ENCODE assay signal across 20 mouse cellular contexts in genomic region chr13:111616168-111617125, GRCm38 (mm10). TPM values are rescaled to one million over a fixed set of nuclear protein-coding genes. Genes with fewer than 3 reads are reported as not detected.
DNase-seq lines count a peak whose midpoint lies in the region; ATAC-seq and TF ChIP-seq lines count a peak whose summit lies in the region.
"Had no signal": no experiment of that assay in that cellular context is flagged by ENCODE, and none has a peak within 500 bp of the region (broad histone marks: within the 10 kb centered on the region; RNA-seq: fewer than 3 reads in every experiment).

No protein-coding gene starts in this region.

- no peak for TF ChIP-seq POLR2A in limb, embryonic 14.5 days (IDR thresholded peaks at IDR 0.05; ENCODE audit: borderline replicate concordance, extremely low read depth, insufficient read depth, insufficient read length)

- 72% methylated on average over 13 of the region's 13 CpGs for WGBS in heart, embryonic 15.5 days
- WGBS in limb, embryonic 14.5 days = 57% methylated on average over 13 of the region's 13 CpGs
- WGBS in hindbrain, embryonic 14.5 days = 81% methylated on average over 13 of the region's 13 CpGs

- H3K4me1 ChIP-seq in heart, embryonic 15.5 days (replicated peaks) = no peaks in the 10 kb centered on the region
- no peaks in the 10 kb centered on the region for H3K4me1 ChIP-seq in limb, embryonic 14.5 days (ENCODE audit: control insufficient read depth, insufficient read depth, low read length)
- H3K4me1 ChIP-seq in hindbrain, embryonic 14.5 days (replicated peaks; ENCODE audit: control insufficient read depth, insufficient read depth, low read length) = no peaks in the 10 kb centered on the region
- H3K4me1 ChIP-seq: kidney, embryonic 15.5 days; liver, embryonic 12.5 days; stomach, embryonic 15.5 days had no signal

- peak; percentile 3 to 13 for DNase-seq in cerebellum, postnatal 14 days
- no peak for DNase-seq in cerebellum, adult 18-20 months
- DNase-seq in heart, adult 8-10 months (ENCODE audit: low spot score) = no peak
- peak; percentile 71 for DNase-seq in NIH3T3 (ENCODE audit: low read depth)
- peak; percentile 66 for DNase-seq in limb, embryonic 14.5 days (ENCODE audit: low spot score)
- DNase-seq in spleen, postnatal 14 days (ENCODE audit: low spot score in 2 of 2) = no peak
- no peak for DNase-seq in hindbrain, embryonic 14.5 days (ENCODE audit: low spot score)
- DNase-seq: cerebellum, adult 8-10 months; thymus, postnatal 4 days had no signal

- no peak overlapping the region for H3K4me3 ChIP-seq in heart, embryonic 15.5 days
- H3K4me3 ChIP-seq in limb, embryonic 14.5 days (replicated peaks; ENCODE audit: low read length) = no peak overlapping the region
- H3K4me3 ChIP-seq in hindbrain, embryonic 14.5 days (replicated peaks; ENCODE audit: low read length) = no peak overlapping the region
- H3K4me3 ChIP-seq: heart, adult 2 months; kidney, embryonic 15.5 days; liver, embryonic 12.5 days; myocyte; stomach, embryonic 15.5 days had no signal

- no peaks in the 10 kb centered on the region for H3K27me3 ChIP-seq in heart, embryonic 15.5 days
- H3K27me3 ChIP-seq in limb, embryonic 14.5 days (ENCODE audit: control insufficient read depth, insufficient read depth, low read length) = no peaks in the 10 kb centered on the region
- H3K27me3 ChIP-seq in hindbrain, embryonic 14.5 days (ENCODE audit: control insufficient read depth, insufficient read depth, low read length) = no peaks in the 10 kb centered on the region
- H3K27me3 ChIP-seq: kidney, embryonic 15.5 days; liver, embryonic 12.5 days; stomach, embryonic 15.5 days had no signal

- H3K36me3 ChIP-seq in heart, embryonic 15.5 days = no peaks in the 10 kb centered on the region
- no peaks in the 10 kb centered on the region for H3K36me3 ChIP-seq in limb, embryonic 14.5 days (ENCODE audit: control insufficient read depth, insufficient read depth, low read length)
- H3K36me3 ChIP-seq in hindbrain, embryonic 14.5 days (replicated peaks; ENCODE audit: control insufficient read depth, insufficient read depth) = no peaks in the 10 kb centered on the region
- H3K36me3 ChIP-seq: kidney, embryonic 15.5 days; liver, embryonic 12.5 days; stomach, embryonic 15.5 days had no signal

- H3K9me3 ChIP-seq in heart, embryonic 15.5 days (replicated peaks) = no peaks in the 10 kb centered on the region
- no peaks in the 10 kb centered on the region for H3K9me3 ChIP-seq in limb, embryonic 14.5 days (ENCODE audit: control insufficient read depth, low read length)
- H3K9me3 ChIP-seq in hindbrain, embryonic 14.5 days (ENCODE audit: control insufficient read depth, low read length) = no peaks in the 10 kb centered on the region
- H3K9me3 ChIP-seq: kidney, embryonic 15.5 days; liver, embryonic 12.5 days; stomach, embryonic 15.5 days had no signal

- H3K4me2 ChIP-seq in heart, embryonic 15.5 days = no peak overlapping the region
- H3K4me2 ChIP-seq in limb, embryonic 14.5 days (replicated peaks; ENCODE audit: low read depth, low read length, severe bottlenecking) = no peak overlapping the region
- H3K4me2 ChIP-seq in hindbrain, embryonic 14.5 days (replicated peaks) = no peak overlapping the region
- H3K4me2 ChIP-seq: kidney, embryonic 15.5 days; liver, embryonic 12.5 days; stomach, embryonic 15.5 days had no signal

- ATAC-seq in heart, embryonic 15.5 days (replicated peaks; ENCODE audit: insufficient number of reproducible peaks, insufficient read depth, low FRiP score, low read depth) = no peak
- peak; percentile 81 for ATAC-seq in limb, embryonic 14.5 days (ENCODE audit: low FRiP score, low read depth)
- no peak for ATAC-seq in hindbrain, embryonic 14.5 days (ENCODE audit: low FRiP score)
- ATAC-seq: liver, embryonic 12.5 days had no signal

- peak overlapping the region; percentile 7; the same call in 1 of the 2 replicates for H3K27ac ChIP-seq in heart, embryonic 15.5 days
- 0 out of 2 replicates have a peak overlapping the region, but pooled peaks have one; percentile 10 for H3K27ac ChIP-seq in limb, embryonic 14.5 days (replicated peaks; ENCODE audit: low read depth, low read length)
- no peak overlapping the region for H3K27ac ChIP-seq in hindbrain, embryonic 14.5 days
- H3K27ac ChIP-seq: heart, adult 2 months; kidney, embryonic 15.5 days; liver, embryonic 12.5 days; stomach, embryonic 15.5 days had no signal

- H3K9ac ChIP-seq in heart, embryonic 15.5 days = no peak overlapping the region
- H3K9ac ChIP-seq in limb, embryonic 14.5 days (ENCODE audit: low read depth, low read length, severe bottlenecking) = no peak overlapping the region
- H3K9ac ChIP-seq in hindbrain, embryonic 14.5 days = no peak overlapping the region
- H3K9ac ChIP-seq: kidney, embryonic 15.5 days; liver, embryonic 12.5 days; stomach, embryonic 15.5 days had no signal

RNA-seq across cellular contexts. Expression of gene Gm10198, which starts 23.9 kb away (rescaled TPM):
- polyA plus RNA-seq in heart, embryonic 15.5 days (2015; fragmentation: Nextera tagmentation; extraction: Ambion mirVana) = not detected in 2 replicates
- total RNA-seq in heart, adult 8-10 months (2022) = not detected
- not detected in 2 replicates for polyA plus RNA-seq in limb, embryonic 14.5 days (2012; rRNA removed)
- polyA plus RNA-seq in limb, embryonic 14.5 days (2014; fragmentation: Nextera tagmentation; extraction: Ambion mirVana) = not detected in 2 replicates
- polyA plus RNA-seq in hindbrain, embryonic 14.5 days (2014; fragmentation: Nextera tagmentation; extraction: Ambion mirVana) = not detected in 2 replicates
- total RNA-seq: heart, adult 2 months; layer of hippocampus, adult 8-10 months; left cerebral cortex, adult 8-10 months; megakaryocyte-erythroid progenitor cell, adult 5-6 weeks had no signal
- polyA plus RNA-seq: heart, adult 2 months; kidney, embryonic 15.5 days; liver, embryonic 12.5 days; lung, embryonic 16.5 days; myocyte; small intestine, adult 2 months; stomach, embryonic 15.5 days had no signal

Comparison
In these comparisons a context has a peak if more than half of its experiments do, and no peak if none do; other contexts are left out.
1. DNase-seq: peak in cerebellum, postnatal 14 days (2 of 2), NIH3T3 (single experiment) and limb, embryonic 14.5 days (single experiment); none in cerebellum, adult 18-20 months (0 of 2), heart, adult 8-10 months (single experiment), spleen, postnatal 14 days (0 of 2) and hindbrain, embryonic 14.5 days (single experiment).